Mouse (Mus musculus): ENCODE results near the gene Slx4ip. TPM values are rescaled to one million over a fixed set of nuclear protein-coding genes. Genes with fewer than 3 reads are reported as not detected.

Gene Slx4ip
- polyA plus RNA-seq, 1 experiment from 2014 or later = 2.7 TPM

- no peak overlapping the region for H3K4me3 ChIP-seq (replicated peaks)
- H3K4me2 ChIP-seq = no peak overlapping the region
- H3K9ac ChIP-seq = no peak overlapping the region
- WGBS (ENCODE audit: insufficient replicate concordance) = 69% methylated on average over 16 of the region's 16 CpGs
- H3K27me3 ChIP-seq = no peaks in the 10 kb centered on the region
- no peaks in the 10 kb centered on the region for H3K4me1 ChIP-seq (replicated peaks)
- H3K27ac ChIP-seq = no peak overlapping the region
- ATAC-seq (ENCODE audit: low read depth) (no peak), DNase-seq (no peak)
- no peaks in the 10 kb centered on the region for H3K36me3 ChIP-seq
- H3K9me3 ChIP-seq (replicated peaks) = no peaks in the 10 kb centered on the region
Observed at GRCm38 (mm10) chr2:137073473-137074312, 182.7 kb downstream of the Slx4ip start.

- Histone ChIP-seq H3K9me3 (replicated peaks) (no peaks in the 10 kb centered on the region), H3K27me3 (no peaks in the 10 kb centered on the region), H3K36me3 (no peaks in the 10 kb centered on the region), H3K27ac (no peak overlapping the region), H3K4me3 (replicated peaks) (no peak overlapping the region), H3K4me1 (replicated peaks) (no peaks in the 10 kb centered on the region), H3K4me2 (no peak overlapping the region), H3K9ac (no peak overlapping the region)
- WGBS (ENCODE audit: insufficient replicate concordance) = 42% methylated on average over 2 of the region's 2 CpGs
- ATAC-seq (ENCODE audit: low read depth) (no peak), DNase-seq (no peak)
Observed at GRCm38 (mm10) chr2:137074313-137074620, 183.2 kb downstream of the Slx4ip start.

- Histone ChIP-seq H3K27me3 (no peaks in the 10 kb centered on the region), H3K27ac (no peak overlapping the region), H3K4me2 (no peak overlapping the region), H3K9ac (no peak overlapping the region), H3K4me3 (replicated peaks) (no peak overlapping the region), H3K9me3 (replicated peaks) (no peaks in the 10 kb centered on the region), H3K36me3 (no peaks in the 10 kb centered on the region), H3K4me1 (replicated peaks) (no peaks in the 10 kb centered on the region)
- DNase-seq (no peak), ATAC-seq (ENCODE audit: low read depth) (no peak)
- WGBS (ENCODE audit: insufficient replicate concordance) = 71% methylated on average over 4 of the region's 4 CpGs
Observed at GRCm38 (mm10) chr2:137078771-137079170, 187.8 kb downstream of the Slx4ip start.

GRCm38 (mm10) chr2:137079721-137080320, 188.8 kb downstream of the Slx4ip start:
- no peak overlapping the region for H3K4me3 ChIP-seq (replicated peaks)
- no peaks in the 10 kb centered on the region for H3K36me3 ChIP-seq
- no peaks in the 10 kb centered on the region for H3K27me3 ChIP-seq
- H3K9ac ChIP-seq = no peak overlapping the region
- H3K4me2 ChIP-seq = no peak overlapping the region
- H3K4me1 ChIP-seq (replicated peaks) = no peaks in the 10 kb centered on the region
- no peak for DNase-seq
- WGBS (ENCODE audit: insufficient replicate concordance) = 56% methylated on average over 10 of the region's 10 CpGs
- ATAC-seq (ENCODE audit: low read depth) = no peak
- no peaks in the 10 kb centered on the region for H3K9me3 ChIP-seq (replicated peaks)
- H3K27ac ChIP-seq = no peak overlapping the region

- no peak overlapping the region for H3K4me2 ChIP-seq
- WGBS (ENCODE audit: insufficient replicate concordance) = 49% methylated on average over 6 of the region's 6 CpGs
- no peaks in the 10 kb centered on the region for H3K9me3 ChIP-seq (replicated peaks)
- H3K9ac ChIP-seq = no peak overlapping the region
- H3K4me1 ChIP-seq (replicated peaks) = no peaks in the 10 kb centered on the region
- H3K27ac ChIP-seq = no peak overlapping the region
- DNase-seq = no peak
- no peaks in the 10 kb centered on the region for H3K36me3 ChIP-seq
- ATAC-seq (ENCODE audit: low read depth) = no peak
- H3K4me3 ChIP-seq (replicated peaks) = no peak overlapping the region
- no peaks in the 10 kb centered on the region for H3K27me3 ChIP-seq
Observed at GRCm38 (mm10) chr2:137080468-137080867, 189.4 kb downstream of the Slx4ip start.

- Histone ChIP-seq H3K27ac (no peak overlapping the region), H3K4me1 (replicated peaks) (no peaks in the 10 kb centered on the region), H3K36me3 (no peaks in the 10 kb centered on the region), H3K4me3 (replicated peaks) (no peak overlapping the region), H3K4me2 (no peak overlapping the region), H3K9me3 (replicated peaks) (no peaks in the 10 kb centered on the region), H3K9ac (no peak overlapping the region), H3K27me3 (no peaks in the 10 kb centered on the region)
- no peak for DNase-seq
- WGBS (ENCODE audit: insufficient replicate concordance) = 77% methylated on average over 7 of the region's 7 CpGs
- ATAC-seq (ENCODE audit: low read depth) = no peak
Observed at GRCm38 (mm10) chr2:137081001-137081400, 190.0 kb downstream of the Slx4ip start.

- no peaks in the 10 kb centered on the region for H3K36me3 ChIP-seq
- H3K9ac ChIP-seq = no peak overlapping the region
- 79% methylated on average over 24 of the region's 24 CpGs for WGBS (ENCODE audit: insufficient replicate concordance)
- DNase-seq = no peak
- no peaks in the 10 kb centered on the region for H3K27me3 ChIP-seq
- no peak overlapping the region for H3K27ac ChIP-seq
- ATAC-seq (ENCODE audit: low read depth) = no peak
- no peaks in the 10 kb centered on the region for H3K9me3 ChIP-seq (replicated peaks)
- H3K4me2 ChIP-seq = no peak overlapping the region
- no peaks in the 10 kb centered on the region for H3K4me1 ChIP-seq (replicated peaks)
- H3K4me3 ChIP-seq (replicated peaks) = no peak overlapping the region
Observed at GRCm38 (mm10) chr2:137082896-137083620, 192.0 kb downstream of the Slx4ip start.

GRCm38 (mm10) chr2:137085257-137085656, 194.2 kb downstream of the Slx4ip start:
- H3K4me3 ChIP-seq (replicated peaks) = no peak overlapping the region
- DNase-seq (no peak), ATAC-seq (ENCODE audit: low read depth) (no peak)
- no peaks in the 10 kb centered on the region for H3K9me3 ChIP-seq (replicated peaks)
- H3K27ac ChIP-seq = no peak overlapping the region
- H3K9ac ChIP-seq = no peak overlapping the region
- 53% methylated on average over 8 of the region's 8 CpGs for WGBS (ENCODE audit: insufficient replicate concordance)
- no peaks in the 10 kb centered on the region for H3K36me3 ChIP-seq
- H3K4me2 ChIP-seq = no peak overlapping the region
- H3K27me3 ChIP-seq = no peaks in the 10 kb centered on the region
- H3K4me1 ChIP-seq (replicated peaks) = no peaks in the 10 kb centered on the region

GRCm38 (mm10) chr2:137086621-137087395, 195.8 kb downstream of the Slx4ip start:
- ATAC-seq (ENCODE audit: low read depth) (no peak), DNase-seq (no peak)
- Histone ChIP-seq H3K9me3 (replicated peaks) (no peaks in the 10 kb centered on the region), H3K9ac (no peak overlapping the region), H3K4me1 (replicated peaks) (no peaks in the 10 kb centered on the region), H3K27me3 (no peaks in the 10 kb centered on the region), H3K27ac (no peak overlapping the region), H3K36me3 (peaks cover 5% of the 10 kb centered on the region; the same call in 1 of the 2 replicates), H3K4me3 (replicated peaks) (no peak overlapping the region), H3K4me2 (no peak overlapping the region)
- WGBS (ENCODE audit: insufficient replicate concordance) = 73% methylated on average over 14 of the region's 14 CpGs

- H3K36me3 ChIP-seq = peaks cover 5% of the 10 kb centered on the region; the same call in 1 of the 2 replicates
- H3K4me2 ChIP-seq = no peak overlapping the region
- H3K9me3 ChIP-seq (replicated peaks) = no peaks in the 10 kb centered on the region
- ATAC-seq (ENCODE audit: low read depth) (no peak), DNase-seq (no peak)
- no peak overlapping the region for H3K9ac ChIP-seq
- no peaks in the 10 kb centered on the region for H3K27me3 ChIP-seq
- WGBS (ENCODE audit: insufficient replicate concordance) = 62% methylated on average over 6 of the region's 6 CpGs
- H3K27ac ChIP-seq = no peak overlapping the region
- H3K4me1 ChIP-seq (replicated peaks) = no peaks in the 10 kb centered on the region
- H3K4me3 ChIP-seq (replicated peaks) = no peak overlapping the region
Observed at GRCm38 (mm10) chr2:137087705-137088104, 196.7 kb downstream of the Slx4ip start.
